In the genomic region with DNA sequence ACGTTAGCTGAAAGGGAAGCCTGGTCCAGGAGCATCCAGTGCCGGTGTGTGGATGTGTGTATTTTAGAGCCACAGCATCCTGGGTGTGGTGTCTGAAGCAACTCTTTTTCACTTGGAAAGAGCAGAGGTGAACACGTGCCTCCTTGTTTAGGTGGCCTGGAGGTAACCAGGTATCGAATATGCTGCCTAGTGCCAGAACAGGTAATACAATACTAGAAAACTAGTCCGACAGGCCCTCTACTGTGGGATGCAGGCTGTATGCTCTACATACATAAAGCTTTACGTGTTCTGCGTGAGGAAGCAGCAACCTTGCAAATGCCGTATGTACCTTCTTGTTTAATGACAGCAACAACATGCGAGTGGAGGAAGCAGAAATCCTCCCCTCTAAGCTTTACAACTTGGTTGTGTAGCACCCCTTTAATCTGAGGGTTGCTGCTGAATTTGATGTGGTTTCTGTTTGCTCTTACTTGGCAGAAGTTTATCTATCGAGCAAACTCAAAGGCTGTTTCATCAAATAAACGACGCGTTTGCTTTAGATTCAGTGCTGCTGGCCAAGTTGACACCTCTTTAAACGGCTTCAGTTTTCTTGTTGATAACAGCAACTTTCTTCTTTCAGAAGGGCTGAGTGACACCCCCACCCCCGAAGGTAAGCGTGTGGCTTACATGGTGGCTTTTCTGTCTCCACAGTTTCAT, we compare ENCODE assay signal across 14 mouse cellular contexts. TPM values are rescaled to one million over a fixed set of nuclear protein-coding genes. Genes with fewer than 3 reads are reported as not detected.
A peak's percentile ranks its signal among the peaks of the same experiment; 100 is the strongest.
DNase-seq lines count a peak whose midpoint lies in the region; ATAC-seq and TF ChIP-seq lines count a peak whose summit lies in the region.
"Had no signal": no experiment of that assay in that cellular context is flagged by ENCODE, and none has a peak within 500 bp of the region (broad histone marks: within the 10 kb centered on the region; RNA-seq: fewer than 3 reads in every experiment).

No protein-coding gene starts in this region.

- peaks cover 65% of the 10 kb centered on the region for H3K4me1 ChIP-seq in heart, embryonic 12.5 days (replicated peaks)
- peaks cover 50% of the 10 kb centered on the region for H3K4me1 ChIP-seq in lung, embryonic 15.5 days
- peaks cover 9% of the 10 kb centered on the region for H3K4me1 ChIP-seq in lung, adult 2 months (ENCODE audit: control insufficient read depth, insufficient read depth, low read length)
- peaks cover 20% of the 10 kb centered on the region for H3K4me1 ChIP-seq in hindbrain, embryonic 13.5 days (replicated peaks)

- DNase-seq in heart, postnatal 36 days, result no peak
- DNase-seq in lung, adult 2 months, result no peak
- DNase-seq in thymus, postnatal 0 days (ENCODE audit: low spot score), result peak; percentile 52
- no peak for DNase-seq in Muller cell, postnatal 12 days (ENCODE audit: inconsistent ontology term)
- DNase-seq: cerebellum, adult 9-11 months; layer of hippocampus, postnatal 36 days had no signal

- H3K27ac ChIP-seq in heart, embryonic 12.5 days (ENCODE audit: poor library complexity, severe bottlenecking), result peak overlapping the region; percentile 97
- H3K27ac ChIP-seq in lung, embryonic 15.5 days, result peak overlapping the region; percentile 27
- H3K27ac ChIP-seq in hindbrain, embryonic 13.5 days, result no peak overlapping the region
- H3K27ac ChIP-seq: hindbrain, embryonic 10.5 days; kidney, postnatal 0 days; neural tube, embryonic 13.5 days had no signal

- 61% methylated on average over 16 of the region's 16 CpGs for WGBS in heart, embryonic 12.5 days
- WGBS in lung, embryonic 15.5 days, result 28% methylated on average over 16 of the region's 16 CpGs
- WGBS in lung, adult 2 months, result 54% methylated on average over 16 of the region's 16 CpGs
- WGBS in hindbrain, embryonic 13.5 days, result 90% methylated on average over 16 of the region's 16 CpGs

- H3K27me3 ChIP-seq in heart, embryonic 12.5 days (replicated peaks), result no peaks in the 10 kb centered on the region
- H3K27me3 ChIP-seq in lung, embryonic 15.5 days, result no peaks in the 10 kb centered on the region
- H3K27me3 ChIP-seq in hindbrain, embryonic 13.5 days, result no peaks in the 10 kb centered on the region
- H3K27me3 ChIP-seq: neural tube, embryonic 13.5 days had no signal

- H3K4me3 ChIP-seq in heart, embryonic 12.5 days, result no peak overlapping the region
- H3K4me3 ChIP-seq in lung, embryonic 15.5 days, result no peak overlapping the region
- no peak overlapping the region for H3K4me3 ChIP-seq in lung, adult 2 months (replicated peaks; ENCODE audit: extremely low read depth, low read depth, low read length)
- H3K4me3 ChIP-seq in hindbrain, embryonic 13.5 days, result no peak overlapping the region
- H3K4me3 ChIP-seq: hindbrain, embryonic 10.5 days; neural tube, embryonic 13.5 days had no signal

- no peak for ATAC-seq in heart, embryonic 12.5 days (ENCODE audit: insufficient number of reproducible peaks, low FRiP score)
- no peak for ATAC-seq in lung, embryonic 15.5 days (ENCODE audit: borderline replicate concordance, extremely low read depth, low FRiP score, low TSS enrichment)
- peak; percentile 22; the same call in 1 of the 2 replicates for ATAC-seq in common myeloid progenitor, adult 5-6 weeks (replicated peaks; ENCODE audit: low read depth, poor library complexity, severe bottlenecking)
- no peak for ATAC-seq in hindbrain, embryonic 13.5 days (ENCODE audit: low FRiP score)

- H3K4me2 ChIP-seq in heart, embryonic 12.5 days, result no peak overlapping the region
- peak overlapping the region; percentile 34 for H3K4me2 ChIP-seq in lung, embryonic 15.5 days
- no peak overlapping the region for H3K4me2 ChIP-seq in hindbrain, embryonic 13.5 days
- H3K4me2 ChIP-seq: midbrain, embryonic 11.5 days; neural tube, embryonic 13.5 days had no signal

- H3K36me3 ChIP-seq in heart, embryonic 12.5 days, result peaks cover 33% of the 10 kb centered on the region
- H3K36me3 ChIP-seq in lung, embryonic 15.5 days, result peaks cover 22% of the 10 kb centered on the region
- peaks cover 42% of the 10 kb centered on the region for H3K36me3 ChIP-seq in hindbrain, embryonic 13.5 days

- no peak overlapping the region for H3K9ac ChIP-seq in heart, embryonic 12.5 days
- H3K9ac ChIP-seq in lung, embryonic 15.5 days, result no peak overlapping the region
- H3K9ac ChIP-seq in hindbrain, embryonic 13.5 days, result no peak overlapping the region
- H3K9ac ChIP-seq: neural tube, embryonic 13.5 days had no signal

- no peak for TF ChIP-seq CTCF in lung, adult 2 months (IDR thresholded peaks at IDR 0.05; ENCODE audit: insufficient read depth, low read length)

- H3K9me3 ChIP-seq in heart, embryonic 12.5 days (replicated peaks), result no peaks in the 10 kb centered on the region
- H3K9me3 ChIP-seq in lung, embryonic 15.5 days, result no peaks in the 10 kb centered on the region
- H3K9me3 ChIP-seq in hindbrain, embryonic 13.5 days, result no peaks in the 10 kb centered on the region
- H3K9me3 ChIP-seq: hindbrain, embryonic 10.5 days; neural tube, embryonic 13.5 days had no signal

- intact Hi-C loops in heart, postnatal 36 days (cut with DNase I), result no loop called here

- TF ChIP-seq POLR2A in lung, adult 2 months (IDR thresholded peaks at IDR 0.05; ENCODE audit: borderline replicate concordance, extremely low read depth, low read depth, low read length), result no peak

RNA-seq across cellular contexts. Expression of a gene that starts 7.7 kb away (rescaled TPM):
- polyA plus RNA-seq in heart, embryonic 12.5 days (2016; fragmentation: Nextera tagmentation; extraction: Ambion mirVana), result 111 and 118 TPM in 2 replicates
- 10 to 100 TPM; 21.8 to 38.8 TPM for total RNA-seq in heart, postnatal 36 days (2021)
- polyA plus RNA-seq in lung, embryonic 15.5 days (2015; fragmentation: Nextera tagmentation; extraction: Ambion mirVana), result 45.5 and 45.7 TPM in 2 replicates
- polyA plus RNA-seq in lung, adult 2 months (2012; rRNA removed), result 29.4 and 37.9 TPM in 2 replicates
- 16.2 and 18.1 TPM in 2 replicates for total RNA-seq in common myeloid progenitor, adult 5-6 weeks (2017)
- polyA plus RNA-seq in thymus, postnatal 0 days (2015; fragmentation: Nextera tagmentation; extraction: Ambion mirVana), result 18.3 and 19.2 TPM in 2 replicates
- 105 and 114 TPM in 2 replicates for polyA plus RNA-seq in hindbrain, embryonic 13.5 days (2015; fragmentation: Nextera tagmentation; extraction: Ambion mirVana)
